Mouse (Mus musculus) hindbrain, embryonic 11.5 days (tissue): ENCODE results near the gene Tubal3. TPM values are rescaled to one million over a fixed set of nuclear protein-coding genes. Genes with fewer than 3 reads are reported as not detected.
"Not testable (repeated sequence)": the region's sequence is repeated elsewhere in the genome, so short reads cannot be mapped to it uniquely, and the experiment has no call there.

Experiments
- ATAC-seq: fragments of 200-750 bp; cut with Nextera tagmentation; 2 replicates; pipeline ENCODE4 v1.8.0; 2017; ENCODE audit warnings: mild to moderate bottlenecking, moderate TSS enrichment, moderate library complexity; ENCODE audit not compliant: low FRiP score
- DNase-seq: peaks from one replicate; pipeline ENCODE4 v3.0.0-alpha.2; 2015; ENCODE audit warnings: low spot score
- H3K27ac ChIP-seq: fragments of 300-500 bp; sonication (generic); 2 replicates; pipeline ENCODE4 v1.5.1; 2014; ENCODE audit warnings: mild to moderate bottlenecking, low read depth, low read length
- H3K27me3 ChIP-seq: fragments of 300-500 bp; sonication (generic); 2 replicates; pipeline ENCODE4 v1.6.1; 2014; ENCODE audit warnings: mild to moderate bottlenecking, low read length, moderate library complexity, mixed read lengths; ENCODE audit not compliant: control insufficient read depth, insufficient read depth
- H3K36me3 ChIP-seq: fragments of 300-500 bp; sonication (generic); 2 replicates; pipeline ENCODE4 v1.6.1; 2014; ENCODE audit warnings: mild to moderate bottlenecking, low read length, moderate library complexity, mixed read lengths; ENCODE audit not compliant: control insufficient read depth, insufficient read depth
- H3K4me1 ChIP-seq: fragments of 300-500 bp; sonication (generic); replicated peaks from 2 replicates; pipeline ENCODE4 v1.6.1; 2014; ENCODE audit warnings: low read length, mixed read lengths; ENCODE audit not compliant: control insufficient read depth, insufficient read depth
- H3K4me2 ChIP-seq: fragments of 300-500 bp; sonication (generic); replicated peaks from 2 replicates; pipeline ENCODE4 v1.6.1; 2014; ENCODE audit warnings: mild to moderate bottlenecking, low read depth, low read length
- H3K4me3 ChIP-seq: fragments of 300-500 bp; sonication (generic); 2 replicates; pipeline ENCODE4 v1.5.1; 2014; ENCODE audit warnings: low read depth, low read length
- H3K9ac ChIP-seq: fragments of 300-500 bp; sonication (generic); 2 replicates; pipeline ENCODE4 v1.6.1; 2014; ENCODE audit warnings: low read depth, low read length
- H3K9me3 ChIP-seq: fragments of 300-500 bp; sonication (generic); 2 replicates; pipeline ENCODE4 v1.6.1; 2016; ENCODE audit warnings: low read length; ENCODE audit not compliant: control insufficient read depth
- WGBS: fragments of 180-500 bp; shearing (Covaris S2); extraction: QIAGEN DNeasy Blood & Tissue Kit; methylation state at CpG from one replicate; pipeline ENCODE4 v1.1.7; 2014; 5-methylcytosine and 5-hydroxymethylcytosine counted together
- polyA plus RNA-seq: library from polyadenylated mRNA; unstranded; fragments of >200 nt; fragmentation: Nextera tagmentation; extraction: Ambion mirVana; gene quantifications from 2 replicates; pipeline ENCODE4 v1.2.1, GENCODE M21; 2014

Tubal3 gene
- polyA plus RNA-seq, 1 experiment from 2014 or later: not detected

- Histone ChIP-seq H3K9me3 (no peaks in the 10 kb centered on the region), H3K36me3 (0 out of 2 replicates have a peak, but pooled peaks cover 4% of the 10 kb centered on the region), H3K4me3 (no peak overlapping the region), H3K27ac (no peak overlapping the region), H3K4me2 (no peak overlapping the region), H3K4me1 (no peaks in the 10 kb centered on the region), H3K9ac (no peak overlapping the region), H3K27me3 (no peaks in the 10 kb centered on the region)
- 42% methylated on average over 8 of the region's 8 CpGs for WGBS
- DNase-seq (no peak), ATAC-seq (no peak)
Measured at GRCm38 (mm10) chr13:3891479-3892087, 26.5 kb upstream of the Tubal3 start.

GRCm38 (mm10) chr13:3892601-3893000, 25.5 kb upstream of the Tubal3 start:
- no peaks in the 10 kb centered on the region for H3K36me3 ChIP-seq
- no peak overlapping the region for H3K9ac ChIP-seq
- H3K4me3 ChIP-seq: peak overlapping the region; percentile 39
- no peak overlapping the region for H3K27ac ChIP-seq
- H3K9me3 ChIP-seq: no peaks in the 10 kb centered on the region
- WGBS: 18% methylated on average over 7 of the region's 7 CpGs
- peak overlapping the region; percentile 26; the same call in 1 of the 2 replicates for H3K4me2 ChIP-seq
- H3K27me3 ChIP-seq: no peaks in the 10 kb centered on the region
- no peak for ATAC-seq
- no peaks in the 10 kb centered on the region for H3K4me1 ChIP-seq
- peak; percentile 28 for DNase-seq

- no peaks in the 10 kb centered on the region for H3K36me3 ChIP-seq
- H3K4me3 ChIP-seq: peak overlapping the region; percentile 39
- H3K4me2 ChIP-seq: peak overlapping the region; percentile 60
- DNase-seq (peak; percentile 87), ATAC-seq (peak; percentile 96)
- under 1% methylated on average over 35 of the region's 35 CpGs for WGBS
- peak overlapping the region; percentile 56 for H3K9ac ChIP-seq
- no peaks in the 10 kb centered on the region for H3K9me3 ChIP-seq
- no peaks in the 10 kb centered on the region for H3K4me1 ChIP-seq
- H3K27ac ChIP-seq: no peak overlapping the region
- H3K27me3 ChIP-seq: no peaks in the 10 kb centered on the region
Measured at GRCm38 (mm10) chr13:3893126-3893734, 24.8 kb upstream of the Tubal3 start.

- H3K9me3 ChIP-seq: no peaks in the 10 kb centered on the region
- 77% methylated on average over 8 of the region's 8 CpGs for WGBS
- H3K36me3 ChIP-seq: no peaks in the 10 kb centered on the region
- ATAC-seq (no peak), DNase-seq (no peak)
- H3K4me2 ChIP-seq: no peak overlapping the region
- no peak overlapping the region for H3K9ac ChIP-seq
- H3K4me1 ChIP-seq: no peaks in the 10 kb centered on the region
- H3K4me3 ChIP-seq: no peak overlapping the region
- H3K27me3 ChIP-seq: no peaks in the 10 kb centered on the region
- no peak overlapping the region for H3K27ac ChIP-seq
Measured at GRCm38 (mm10) chr13:3894549-3894948, 23.5 kb upstream of the Tubal3 start.

- H3K4me2 ChIP-seq: no peak overlapping the region
- WGBS: 84% methylated on average over 8 of the region's 8 CpGs
- H3K4me3 ChIP-seq: no peak overlapping the region
Measured at GRCm38 (mm10) chr13:3895397-3895980, 22.6 kb upstream of the Tubal3 start.

GRCm38 (mm10) chr13:3896032-3896431, 22.0 kb upstream of the Tubal3 start:
- no peak for DNase-seq
- 93% methylated on average over 6 of the region's 6 CpGs for WGBS
- H3K36me3 ChIP-seq: no peaks in the 10 kb centered on the region
- H3K27ac ChIP-seq: no peak overlapping the region
- H3K4me1 ChIP-seq: no peaks in the 10 kb centered on the region
- H3K9me3 ChIP-seq: no peaks in the 10 kb centered on the region
- no peak overlapping the region for H3K4me2 ChIP-seq
- H3K27me3 ChIP-seq: no peaks in the 10 kb centered on the region
- ATAC-seq: no peak
- H3K9ac ChIP-seq: no peak overlapping the region
- no peak overlapping the region for H3K4me3 ChIP-seq

More at GRCm38 (mm10) chr13:3895397-3895980, 22.6 kb upstream of the Tubal3 start:
- H3K27ac ChIP-seq: no peak overlapping the region
- H3K36me3 ChIP-seq: no peaks in the 10 kb centered on the region
- H3K9ac ChIP-seq: no peak overlapping the region
- H3K4me1 ChIP-seq: no peaks in the 10 kb centered on the region
- DNase-seq (no peak), ATAC-seq (no peak)
- H3K9me3 ChIP-seq: no peaks in the 10 kb centered on the region
- H3K27me3 ChIP-seq: no peaks in the 10 kb centered on the region

GRCm38 (mm10) chr13:3896913-3897312, 21.2 kb upstream of the Tubal3 start:
- ATAC-seq (no peak), DNase-seq (peak; percentile 81)
- Histone ChIP-seq H3K27ac (no peak overlapping the region), H3K4me2 (no peak overlapping the region), H3K9ac (no peak overlapping the region), H3K36me3 (no peaks in the 10 kb centered on the region), H3K27me3 (no peaks in the 10 kb centered on the region), H3K9me3 (no peaks in the 10 kb centered on the region), H3K4me3 (no peak overlapping the region), H3K4me1 (no peaks in the 10 kb centered on the region)
- WGBS: 41% methylated on average over 5 of the region's 5 CpGs

- not testable (repeated sequence) for H3K9ac ChIP-seq, H3K9me3 ChIP-seq, H3K36me3 ChIP-seq, DNase-seq, H3K27me3 ChIP-seq, H3K27ac ChIP-seq, ATAC-seq, H3K4me1 ChIP-seq, H3K4me2 ChIP-seq, H3K4me3 ChIP-seq
- 93% methylated on average over 5 of the region's 5 CpGs for WGBS
Measured at GRCm38 (mm10) chr13:3898202-3898601, 19.9 kb upstream of the Tubal3 start.

GRCm38 (mm10) chr13:3899301-3899700, 18.8 kb upstream of the Tubal3 start:
- Histone ChIP-seq H3K27me3 (no peaks in the 10 kb centered on the region), H3K4me2 (no peak overlapping the region), H3K4me1 (no peaks in the 10 kb centered on the region), H3K9ac (no peak overlapping the region), H3K27ac (no peak overlapping the region), H3K36me3 (no peaks in the 10 kb centered on the region), H3K4me3 (no peak overlapping the region), H3K9me3 (no peaks in the 10 kb centered on the region)
- DNase-seq: no peak
- ATAC-seq: no peak
- 93% methylated on average over 9 of the region's 9 CpGs for WGBS
